In the genomic region with DNA sequence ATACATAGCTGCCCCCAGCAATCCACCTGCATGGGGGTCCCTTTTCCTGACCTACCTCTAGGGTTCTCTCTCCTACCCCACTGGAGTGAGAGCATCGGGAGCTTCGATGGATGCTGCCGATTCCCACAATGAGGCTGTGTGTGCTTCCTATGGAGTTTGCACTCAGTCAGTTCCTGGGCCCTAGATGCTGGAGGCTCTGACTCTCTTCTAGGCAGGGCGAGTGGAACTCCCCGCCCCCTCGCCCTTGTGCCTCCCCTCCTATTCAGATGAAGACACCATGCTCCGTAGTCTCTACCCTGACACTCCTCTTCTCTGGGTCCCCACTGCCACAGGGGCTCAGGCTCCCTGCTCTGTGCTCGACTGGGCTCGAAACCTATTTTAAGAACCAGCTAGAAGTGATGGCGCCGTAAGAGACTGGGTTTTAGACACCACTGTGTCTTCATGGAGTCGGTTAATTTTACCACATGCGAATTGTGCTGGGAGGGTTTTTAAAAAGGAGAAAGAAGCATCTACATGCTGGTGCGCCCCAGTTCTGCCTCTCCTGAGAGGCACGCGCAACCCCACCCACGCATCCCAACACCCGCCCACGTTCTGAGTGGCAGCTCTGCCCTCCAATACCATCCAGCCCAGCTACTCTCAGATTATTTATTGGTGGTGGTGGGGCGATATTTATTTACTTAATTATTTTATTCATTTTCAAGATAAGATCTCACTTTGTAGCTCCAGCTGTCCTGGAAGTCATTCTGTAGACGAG, we compare ENCODE assay signal across 11 mouse cellular contexts. TPM values are rescaled to one million over a fixed set of nuclear protein-coding genes. Genes with fewer than 3 reads are reported as not detected.
DNase-seq lines count a peak whose midpoint lies in the region; ATAC-seq and TF ChIP-seq lines count a peak whose summit lies in the region.
"Had no signal": no experiment of that assay in that cellular context is flagged by ENCODE, and none has a peak within 500 bp of the region (broad histone marks: within the 10 kb centered on the region; RNA-seq: fewer than 3 reads in every experiment).

No protein-coding gene starts in this region.

- peaks cover 55% of the 10 kb centered on the region for H3K4me1 ChIP-seq in small intestine, adult 2 months (ENCODE audit: control insufficient read depth, insufficient read depth, insufficient read length, low read length)
- H3K4me1 ChIP-seq in forebrain, embryonic 12.5 days, result no peaks in the 10 kb centered on the region
- H3K4me1 ChIP-seq: lung, embryonic 15.5 days had no signal

- TF ChIP-seq CTCF in small intestine, adult 2 months (IDR thresholded peaks at IDR 0.05; ENCODE audit: extremely low read depth, insufficient read length, insufficient replicate concordance, low read depth, low read length), result no peak

- H3K27me3 ChIP-seq in small intestine, adult 2 months (ENCODE audit: control insufficient read depth, insufficient read depth, low read length), result no peaks in the 10 kb centered on the region
- H3K27me3 ChIP-seq in forebrain, embryonic 12.5 days, result peaks cover 13% of the 10 kb centered on the region; the same call in 1 of the 2 replicates
- H3K27me3 ChIP-seq: lung, embryonic 15.5 days had no signal

- WGBS in small intestine, adult 2 months, result 50% methylated on average over 21 of the region's 21 CpGs
- 69% methylated on average over 21 of the region's 21 CpGs for WGBS in forebrain, embryonic 12.5 days

- H3K4me2 ChIP-seq in forebrain, embryonic 12.5 days, result no peak overlapping the region
- H3K4me2 ChIP-seq: lung, embryonic 15.5 days had no signal

- peaks cover 6% of the 10 kb centered on the region for H3K36me3 ChIP-seq in small intestine, adult 2 months (ENCODE audit: control insufficient read depth, insufficient read depth, low read length)
- H3K36me3 ChIP-seq in forebrain, embryonic 12.5 days (replicated peaks), result no peaks in the 10 kb centered on the region
- H3K36me3 ChIP-seq: lung, embryonic 15.5 days had no signal

- H3K9ac ChIP-seq in forebrain, embryonic 12.5 days, result no peak overlapping the region
- H3K9ac ChIP-seq: lung, embryonic 15.5 days had no signal

- H3K27ac ChIP-seq in small intestine, adult 2 months (ENCODE audit: insufficient read depth, low read depth, low read length), result peak overlapping the region; percentile 99
- no peak overlapping the region for H3K27ac ChIP-seq in forebrain, embryonic 12.5 days
- H3K27ac ChIP-seq: lung, embryonic 15.5 days had no signal

- H3K4me3 ChIP-seq in small intestine, adult 2 months (ENCODE audit: low read depth, low read length), result peak overlapping the region; percentile 24
- H3K4me3 ChIP-seq in forebrain, embryonic 12.5 days (replicated peaks), result no peak overlapping the region
- H3K4me3 ChIP-seq: lung, embryonic 15.5 days had no signal

- intact Hi-C loops in left cerebral cortex, postnatal 10 days (cut with DNase I), result no loop called here

- no peaks in the 10 kb centered on the region for H3K9me3 ChIP-seq in forebrain, embryonic 12.5 days
- H3K9me3 ChIP-seq: lung, embryonic 15.5 days had no signal

- ATAC-seq in forebrain, embryonic 12.5 days (ENCODE audit: low FRiP score), result no peak
- ATAC-seq: forebrain, embryonic 14.5 days had no signal

- 0 out of 2 replicates have a peak, but pooled peaks have one; percentile 11 for TF ChIP-seq POLR2A in small intestine, adult 2 months (IDR thresholded peaks at IDR 0.05; ENCODE audit: low read depth, low read length)

- peak; percentile 55 to 64 for DNase-seq in left cerebral cortex, adult 18-20 months (ENCODE audit: low spot score in 2 of 2)
- no peak for DNase-seq in left cerebral cortex, postnatal 10 days (ENCODE audit: extremely low spot score in 1 of 2, low spot score in 2 of 2)
- peak; percentile 51 to 65 for DNase-seq in frontal cortex, postnatal 25 days (ENCODE audit: low spot score in 2 of 2)
- peak; percentile 45 to 59 for DNase-seq in layer of hippocampus, postnatal 25 days (ENCODE audit: extremely low spot score in 1 of 2, low spot score in 1 of 2)
- DNase-seq in urinary bladder, adult 2 months (ENCODE audit: low spot score), result no peak
- no peak for DNase-seq in retina, postnatal 1 day

RNA-seq across cellular contexts. Expression of a gene that starts 7.5 kb away (rescaled TPM):
- 100 to 1,000 TPM; 229 to 237 TPM for total RNA-seq in left cerebral cortex, adult 18-20 months (2021)
- 100 to 1,000 TPM; 370 to 382 TPM for total RNA-seq in left cerebral cortex, postnatal 10 days (2021)
- total RNA-seq in layer of hippocampus, postnatal 25 days (2021), result 100 to 1,000 TPM; 207 to 215 TPM
- polyA plus RNA-seq in small intestine, adult 2 months (2012; rRNA removed), result 57.8 and 234 TPM in 2 replicates
- polyA plus RNA-seq in forebrain, embryonic 12.5 days (2016; fragmentation: Nextera tagmentation; extraction: Ambion mirVana), result 2.3 and 3.3 TPM in 2 replicates
- polyA plus RNA-seq in urinary bladder, adult 2 months (2012; rRNA removed), result 45.4 and 46.6 TPM in 2 replicates

RNA-seq across cellular contexts. Expression of a gene that starts 33.3 kb away (rescaled TPM):
- total RNA-seq in left cerebral cortex, adult 18-20 months (2021), result 10 to 100 TPM; 66.8 to 67.7 TPM
- total RNA-seq in left cerebral cortex, postnatal 10 days (2021), result 10 to 100 TPM; 75.2 to 90.2 TPM
- 10 to 100 TPM; 66.7 to 67.9 TPM for total RNA-seq in layer of hippocampus, postnatal 25 days (2021)
- polyA plus RNA-seq in small intestine, adult 2 months (2012; rRNA removed), result 58.8 and 104 TPM in 2 replicates
- polyA plus RNA-seq in forebrain, embryonic 12.5 days (2016; fragmentation: Nextera tagmentation; extraction: Ambion mirVana), result 105 and 117 TPM in 2 replicates
- 45.3 and 52.4 TPM in 2 replicates for polyA plus RNA-seq in urinary bladder, adult 2 months (2012; rRNA removed)

RNA-seq across cellular contexts. Expression of a gene that starts 34.5 kb away (rescaled TPM):
- total RNA-seq in left cerebral cortex, adult 18-20 months (2021), result not detected
- total RNA-seq in left cerebral cortex, postnatal 10 days (2021), result not detected
- not detected for total RNA-seq in layer of hippocampus, postnatal 25 days (2021)
- 0.32 and 2.0 TPM in 2 replicates for polyA plus RNA-seq in small intestine, adult 2 months (2012; rRNA removed)
- polyA plus RNA-seq in forebrain, embryonic 12.5 days (2016; fragmentation: Nextera tagmentation; extraction: Ambion mirVana), result 0.17 and 0.24 TPM in 2 replicates
- not detected in 2 replicates for polyA plus RNA-seq in urinary bladder, adult 2 months (2012; rRNA removed)
- polyA plus RNA-seq: forebrain, embryonic 14.5 days; heart, embryonic 16.5 days; lung, embryonic 15.5 days had no signal

RNA-seq across cellular contexts. Expression of a gene that starts 59.6 kb away (rescaled TPM):
- total RNA-seq in left cerebral cortex, adult 18-20 months (2021), result 10 to 100 TPM; 10.6 to 13.0 TPM
- total RNA-seq in left cerebral cortex, postnatal 10 days (2021), result 1 to 10 TPM; 5.7 to 7.5 TPM
- total RNA-seq in layer of hippocampus, postnatal 25 days (2021), result 10 to 100 TPM; 12.7 to 13.1 TPM
- 4.0 and 6.8 TPM in 2 replicates for polyA plus RNA-seq in small intestine, adult 2 months (2012; rRNA removed)
- 1.2 and 1.4 TPM in 2 replicates for polyA plus RNA-seq in forebrain, embryonic 12.5 days (2016; fragmentation: Nextera tagmentation; extraction: Ambion mirVana)
- polyA plus RNA-seq in urinary bladder, adult 2 months (2012; rRNA removed), result 16.4 and 22.2 TPM in 2 replicates

Comparison
In these comparisons a context has a peak if more than half of its experiments do, and no peak if none do; other contexts are left out.
1. DNase-seq: peak in left cerebral cortex, adult 18-20 months (2 of 2), frontal cortex, postnatal 25 days (2 of 2) and layer of hippocampus, postnatal 25 days (2 of 2); none in left cerebral cortex, postnatal 10 days (0 of 2), urinary bladder, adult 2 months (single experiment) and retina, postnatal 1 day (single experiment).